Mouse (Mus musculus): Measurements from ENCODE around the gene Nudt17.
"Not testable (repeated sequence)": the region's sequence is repeated elsewhere in the genome, so short reads cannot be mapped to it uniquely, and the experiment has no call there.

The Nudt17 gene

DNA sequence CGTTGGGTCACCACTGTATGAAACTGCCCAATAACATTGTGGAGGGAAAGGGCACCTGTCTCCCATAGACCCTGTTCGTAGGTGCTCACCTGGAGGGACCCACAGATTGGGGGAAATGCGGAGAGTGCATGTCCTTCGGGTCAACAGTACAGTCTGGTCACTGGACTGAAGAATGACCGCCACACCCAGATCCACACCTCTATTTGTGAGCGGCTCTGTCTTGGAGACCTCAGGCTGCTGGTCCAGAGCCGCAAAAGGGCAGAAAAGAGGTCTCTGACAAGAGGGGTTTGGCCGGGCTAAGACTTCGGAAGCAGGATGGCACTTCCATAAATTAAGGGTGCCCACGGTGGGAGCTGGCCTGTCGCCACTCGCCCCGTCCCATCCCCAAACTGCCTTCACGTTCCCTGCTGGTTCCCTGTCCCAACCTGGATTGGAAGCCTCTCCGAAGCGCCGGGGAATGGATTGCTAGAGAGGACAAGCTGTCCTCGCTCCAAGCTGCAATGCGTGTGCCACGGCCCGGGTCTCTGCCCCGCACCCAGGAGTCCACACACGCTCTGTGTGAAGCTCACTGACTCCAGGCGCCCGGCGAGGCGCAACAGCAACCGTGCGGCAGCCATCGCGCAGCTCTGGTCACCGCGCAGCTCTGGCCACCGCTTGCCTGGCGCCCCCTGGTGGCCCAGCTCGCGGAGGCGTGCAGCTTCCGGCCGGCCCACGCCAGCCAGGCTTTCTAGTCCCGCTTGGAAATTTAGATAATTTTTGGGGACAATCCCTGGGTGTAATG, at the start of gene Nudt17:
TSS of gene Nudt17 (minus strand) at position 660 of the 781 bp plus-strand sequence.
- peak; percentile 82 for DNase-seq (ENCODE audit: extremely low spot score)

DNA sequence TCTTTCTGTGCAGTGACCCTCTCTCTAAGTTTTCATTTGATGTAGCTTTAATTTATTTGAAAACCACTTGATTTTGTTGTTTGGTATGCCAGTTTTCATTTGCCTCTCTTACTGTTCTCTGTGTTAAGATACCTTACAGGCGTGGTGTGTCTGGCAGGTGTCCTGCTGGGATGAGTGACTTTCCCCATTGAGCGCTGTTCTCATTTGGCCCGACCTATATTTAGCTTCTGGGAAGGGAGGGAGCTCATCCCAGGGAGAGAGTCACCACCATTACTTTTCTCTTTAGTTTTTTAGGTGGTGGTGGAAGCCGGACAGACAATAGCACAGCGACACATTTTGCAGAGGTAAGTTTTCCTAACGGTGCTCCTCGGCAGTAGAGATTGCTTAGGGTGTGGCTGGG, 49.3 kb upstream of the Nudt17 start:
- no peak for DNase-seq (ENCODE audit: extremely low spot score)

DNA sequence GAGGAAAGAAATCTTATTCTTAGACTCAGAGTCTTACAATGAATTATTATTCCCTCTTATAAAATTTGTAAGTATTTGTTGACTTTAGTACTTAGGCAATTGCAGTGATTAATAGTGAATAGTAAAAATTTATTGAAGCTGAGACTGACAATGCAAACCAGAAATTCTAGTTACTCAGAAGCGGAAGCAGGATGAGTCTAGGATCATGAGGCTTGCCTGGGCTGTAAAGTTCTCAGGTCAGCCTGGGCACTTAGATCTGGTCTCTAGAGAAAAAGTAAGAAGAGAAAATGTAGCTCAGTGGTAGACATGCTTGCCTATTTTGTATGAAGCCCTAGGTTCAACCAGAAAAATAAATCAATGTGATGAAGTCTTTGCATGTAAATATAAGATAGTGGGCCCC, 47.6 kb upstream of the Nudt17 start:
- no peak for DNase-seq (ENCODE audit: extremely low spot score)

DNA sequence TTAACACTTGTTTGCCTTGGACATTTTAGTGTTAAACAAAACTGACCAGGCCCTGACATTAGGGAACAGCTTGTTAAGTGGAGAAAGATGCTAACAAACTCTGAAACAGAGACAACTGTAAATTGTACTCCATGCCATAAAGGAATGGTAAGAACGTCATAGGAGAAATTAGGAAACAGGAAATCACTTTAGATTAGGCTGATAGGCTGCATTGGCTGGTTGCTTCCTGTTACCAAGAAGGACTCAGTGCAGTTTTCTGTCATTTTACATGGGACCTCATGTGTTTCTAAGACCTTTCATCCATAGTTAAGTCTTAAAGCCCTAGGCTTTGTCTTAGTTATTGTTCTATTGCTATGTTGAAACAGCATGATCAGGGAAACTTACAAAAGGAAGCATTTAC, 38.5 kb upstream of the Nudt17 start:
- DNase-seq (ENCODE audit: extremely low spot score) = no peak

DNA sequence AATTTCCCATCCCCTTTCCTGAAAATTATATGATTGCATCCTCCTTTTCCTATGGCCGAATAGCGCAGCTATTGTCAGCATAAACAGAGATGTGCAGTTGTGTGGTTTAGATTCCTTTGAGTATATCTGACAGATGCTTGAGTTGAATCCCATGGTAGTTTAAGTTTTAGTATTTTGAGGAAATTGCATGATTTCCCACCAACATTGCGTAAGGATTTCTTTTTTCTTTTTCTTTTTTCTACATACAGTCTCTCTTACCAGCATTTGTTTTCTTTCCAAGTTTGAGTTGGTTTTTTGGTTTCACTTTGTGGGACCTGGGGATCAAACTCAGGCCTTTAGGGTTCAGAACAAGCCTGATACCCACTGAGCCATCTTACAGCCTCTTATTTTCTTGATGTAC, 36.0 kb upstream of the Nudt17 start:
- DNase-seq (ENCODE audit: extremely low spot score) = no peak

DNA sequence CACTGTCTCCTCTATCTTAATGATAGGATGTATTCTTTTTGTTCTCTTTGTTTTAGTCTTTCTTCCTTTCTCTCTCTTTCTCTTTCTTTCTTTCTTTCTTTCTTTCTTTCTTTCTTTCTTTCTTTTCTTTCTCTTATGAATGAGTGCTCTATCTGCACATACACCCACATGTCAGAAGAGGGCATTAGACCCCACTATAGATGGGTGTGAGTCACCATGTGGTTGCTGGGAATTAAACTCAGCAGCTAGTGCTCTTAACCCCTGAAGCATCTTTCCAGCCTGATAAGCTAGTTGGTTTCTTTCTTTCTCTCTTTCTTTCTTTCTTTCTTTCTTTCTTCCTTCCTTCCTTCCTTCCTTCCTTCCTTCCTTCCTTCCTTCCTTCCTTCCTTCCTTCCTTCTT, 31.9 kb upstream of the Nudt17 start:
- DNase-seq (ENCODE audit: extremely low spot score) = not testable (repeated sequence)

DNA sequence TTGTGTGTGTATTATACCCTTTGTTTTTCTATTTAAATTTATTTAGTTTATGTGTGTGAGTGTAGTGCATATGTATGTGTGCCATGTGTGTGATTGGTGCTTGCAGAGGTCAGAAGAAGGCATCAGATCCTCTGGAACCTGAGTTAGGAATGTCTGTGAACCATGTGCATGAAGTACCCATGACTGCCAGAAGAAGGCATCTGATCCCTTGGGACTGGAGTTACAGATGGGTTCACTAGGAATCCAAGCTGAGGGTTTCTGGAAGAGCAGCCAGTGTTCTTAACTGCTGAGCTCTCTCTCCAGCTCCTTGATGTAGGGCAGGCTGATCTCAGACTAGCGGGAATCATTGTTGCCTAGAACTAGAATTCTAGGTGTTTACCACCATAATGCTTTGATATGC, 29.6 kb upstream of the Nudt17 start:
- no peak for DNase-seq (ENCODE audit: extremely low spot score)

DNA sequence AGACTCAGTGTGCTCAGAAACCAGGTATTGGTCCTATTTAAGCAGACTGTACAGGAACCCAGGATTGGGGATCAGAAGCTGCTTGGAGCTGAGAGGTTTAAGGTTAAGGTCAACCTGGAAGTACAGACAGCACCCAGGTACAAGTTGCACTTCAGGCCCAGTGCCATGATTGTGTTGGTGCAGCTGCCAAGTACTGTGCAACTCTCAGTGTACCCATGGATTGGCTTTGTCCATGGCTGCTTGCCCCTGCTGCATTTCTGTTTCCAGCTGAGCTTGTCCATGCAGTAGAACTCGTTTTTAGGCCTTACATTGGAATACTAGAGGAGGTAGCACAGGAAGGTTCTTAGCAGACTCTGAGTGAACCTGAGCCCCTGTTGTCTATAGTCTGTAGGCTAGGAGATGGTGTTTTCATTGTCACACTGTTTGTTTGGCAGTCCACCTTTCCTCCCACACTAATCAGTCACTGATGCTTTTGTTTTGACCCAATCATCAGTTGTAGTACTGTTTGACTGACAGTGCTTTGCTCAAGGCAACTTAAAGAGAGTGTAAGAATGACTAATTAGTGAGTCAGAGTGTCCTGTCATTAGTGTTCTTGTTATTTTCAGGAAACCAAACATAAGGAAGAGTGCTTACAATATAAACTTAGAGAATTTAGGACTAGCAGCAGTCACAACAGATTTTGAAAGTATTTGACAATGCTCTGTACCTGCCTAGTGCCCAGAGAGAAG, 28.8 kb upstream of the Nudt17 start:
- DNase-seq (ENCODE audit: extremely low spot score) = no peak

DNA sequence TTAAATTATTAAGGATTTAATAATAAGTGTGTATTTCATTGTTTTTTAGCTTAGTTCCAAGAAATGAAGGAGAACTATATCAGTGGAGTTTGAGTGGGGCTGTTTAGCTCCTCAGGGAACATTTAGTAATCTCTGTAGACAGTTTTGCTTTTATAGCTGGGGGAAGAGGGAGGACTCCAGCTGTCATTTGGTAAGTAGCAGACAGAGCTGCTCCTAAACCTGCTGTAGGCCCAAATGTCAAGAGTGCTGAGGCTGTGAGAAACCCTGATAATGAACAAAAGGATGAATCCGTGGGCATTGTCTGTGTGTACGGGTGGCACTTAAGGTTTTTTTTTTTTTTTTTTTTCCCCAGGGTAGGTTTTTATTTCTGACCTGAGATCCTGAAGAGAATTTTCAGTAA, 26.8 kb upstream of the Nudt17 start:
- DNase-seq (ENCODE audit: extremely low spot score) = no peak

DNA sequence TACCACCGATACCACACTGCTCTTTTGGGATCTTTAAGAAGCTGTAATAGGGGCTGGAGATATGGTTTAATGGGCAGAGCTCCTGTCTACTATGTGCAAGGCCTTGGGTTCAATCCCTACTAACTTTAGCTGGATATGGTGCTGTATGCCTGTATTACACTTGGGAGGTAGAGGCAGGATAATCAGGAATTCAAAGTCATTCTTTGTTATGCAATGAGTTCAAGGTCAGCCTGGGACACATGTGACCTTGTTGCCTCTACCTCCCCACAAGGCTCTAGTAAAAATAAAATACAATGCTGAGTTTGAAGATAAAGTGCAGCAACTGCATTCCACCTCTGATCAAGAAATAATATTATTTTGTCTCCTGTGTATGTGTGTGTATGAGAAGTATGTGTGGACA, 25.6 kb upstream of the Nudt17 start:
- DNase-seq (ENCODE audit: extremely low spot score) = no peak

DNA sequence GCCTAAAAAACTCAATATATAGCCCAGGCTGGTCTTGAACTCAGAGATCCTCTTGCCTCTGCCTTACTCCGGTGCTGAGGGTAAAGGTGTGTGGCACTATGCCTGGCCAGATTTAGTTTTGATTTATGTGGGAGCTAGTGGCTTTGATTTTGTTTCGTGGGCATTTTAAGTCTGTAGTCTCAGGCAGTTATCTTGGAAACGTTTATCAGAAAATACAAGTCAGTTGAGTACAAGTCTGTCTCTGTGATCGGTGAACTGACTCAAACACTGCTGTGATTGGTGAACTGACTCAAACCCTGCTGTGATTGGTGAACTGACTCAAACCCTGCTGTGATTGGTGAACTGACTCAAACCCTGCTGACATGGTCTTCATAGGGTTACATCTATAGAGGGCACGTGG, 22.4 kb upstream of the Nudt17 start:
- no peak for DNase-seq (ENCODE audit: extremely low spot score)

DNA sequence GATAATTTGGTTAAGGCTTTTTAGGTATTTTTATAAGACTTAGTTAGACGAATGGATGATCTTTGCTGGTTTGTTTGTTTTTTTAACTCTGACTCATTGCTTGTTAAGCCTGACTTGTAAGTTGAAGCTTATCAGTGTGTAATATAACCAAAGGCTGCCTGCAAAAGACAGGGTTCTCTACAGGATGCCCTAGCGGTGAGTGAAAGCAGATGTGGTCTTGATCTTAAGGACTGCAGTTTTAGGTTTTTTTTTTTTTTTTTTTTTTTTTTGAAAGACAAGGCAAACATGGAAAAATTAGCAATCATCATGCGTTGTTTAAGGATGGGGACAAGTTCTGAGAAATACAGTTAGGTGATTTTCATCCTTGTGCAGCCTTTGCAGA, 21.0 kb upstream of the Nudt17 start:
- DNase-seq (ENCODE audit: extremely low spot score) = no peak

DNA sequence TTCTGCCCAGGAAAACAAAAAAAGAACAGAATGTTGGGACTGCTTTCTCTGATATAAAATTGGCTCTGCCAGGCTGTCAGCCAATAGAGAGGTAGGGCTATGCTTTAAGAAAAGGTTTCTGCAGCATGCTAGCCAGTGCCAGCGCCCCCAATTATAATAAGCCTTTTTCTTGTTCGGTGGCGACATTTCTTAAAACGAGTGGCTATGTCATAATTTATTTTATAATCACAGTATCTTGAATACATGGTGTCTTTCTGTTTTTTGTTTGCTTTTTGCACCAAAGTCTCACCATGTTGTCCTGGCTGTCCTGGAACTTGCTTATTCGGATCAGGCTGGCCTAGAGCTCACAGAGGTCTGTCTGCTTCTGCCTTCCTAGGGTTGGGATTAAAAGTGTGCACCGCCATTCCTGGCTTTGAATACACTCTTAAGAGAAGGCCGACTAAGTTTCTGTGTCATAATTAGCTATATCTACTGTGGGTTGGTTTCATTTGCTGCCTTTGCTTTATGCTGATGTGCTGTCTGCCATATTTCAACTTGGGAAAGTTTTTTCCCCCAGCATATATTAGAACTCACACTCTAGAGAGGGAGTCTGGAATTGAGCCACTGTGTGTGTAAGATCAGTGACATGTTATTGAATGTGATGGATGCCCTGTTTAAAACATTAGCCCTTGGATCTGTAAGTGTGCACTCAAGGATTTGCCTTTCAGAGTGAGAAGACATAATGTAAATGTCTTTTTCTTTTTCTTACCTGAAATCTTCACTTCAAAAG, 20.5 kb upstream of the Nudt17 start:
- no peak for DNase-seq (ENCODE audit: extremely low spot score)

DNA sequence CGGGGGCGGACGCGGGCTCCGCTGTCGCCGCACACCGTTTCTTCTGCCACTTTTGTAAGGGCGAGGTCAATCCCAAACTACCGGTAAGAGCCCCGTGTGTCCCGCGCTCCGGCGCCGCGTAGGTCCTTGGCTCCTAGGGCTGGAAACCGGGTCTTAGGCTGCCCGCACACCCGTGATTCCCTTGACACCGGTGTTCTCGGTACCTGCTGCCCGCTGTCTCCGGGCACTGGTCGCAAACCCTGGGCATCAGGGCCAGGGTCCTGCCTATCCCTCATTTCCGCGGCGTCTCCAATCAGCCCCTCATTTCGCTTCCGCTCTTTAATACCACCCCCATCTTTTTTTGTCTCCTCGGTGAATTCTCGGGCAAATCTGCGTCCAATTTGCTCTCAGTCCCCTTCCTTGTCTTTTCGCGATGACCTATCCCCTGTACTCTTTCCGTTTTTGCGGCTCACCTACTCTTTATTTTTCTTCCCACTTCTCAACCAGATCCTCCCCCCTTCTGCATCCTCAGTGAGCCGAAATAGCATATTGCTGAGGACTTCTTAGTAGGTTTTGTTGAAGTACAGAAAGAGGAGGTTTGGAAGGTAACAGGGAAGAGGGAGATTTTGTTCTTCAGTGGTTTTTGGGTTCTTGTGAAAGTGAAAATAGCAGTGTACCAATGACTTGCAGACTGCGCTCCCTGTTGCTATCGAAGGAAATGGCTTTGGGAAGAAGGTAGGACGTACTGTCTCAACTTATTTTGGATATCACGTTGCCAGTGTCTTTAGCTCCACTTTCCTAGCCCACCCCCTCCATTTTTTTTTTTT, 19.7 kb upstream of the Nudt17 start:
- DNase-seq (ENCODE audit: extremely low spot score) = no peak

DNA sequence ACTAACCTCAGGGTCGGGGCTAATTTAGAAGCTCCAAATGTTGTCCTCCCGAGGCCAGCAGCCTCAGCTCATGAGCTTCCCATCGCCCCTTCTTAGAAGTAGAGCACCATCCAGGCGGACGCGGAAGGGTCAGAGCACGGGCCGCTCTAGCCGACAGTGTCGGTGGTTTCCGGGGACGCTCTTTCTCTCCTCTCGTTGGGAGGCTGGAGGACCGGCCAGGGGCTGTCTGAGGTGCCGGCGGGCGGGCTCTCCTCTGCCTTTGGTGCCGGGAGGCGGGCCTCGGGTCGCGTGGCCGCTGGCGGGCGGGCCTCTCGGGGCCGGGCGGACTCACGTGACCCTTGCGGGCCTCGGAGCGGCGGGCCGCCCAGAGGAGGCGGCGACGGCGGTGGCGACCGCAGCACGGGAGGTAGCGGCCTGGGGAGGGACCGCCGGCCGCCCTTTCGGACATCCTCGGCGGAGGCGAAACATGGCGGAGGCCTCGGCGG, 19.0 kb upstream of the Nudt17 start, which contains the start of the genes Polr3c and Rnf115:
TSS of gene Polr3c (minus strand) at position 286 of the 485 bp plus-strand sequence.
TSS of gene Rnf115 (plus strand) at position 322 of the 485 bp plus-strand sequence.
- DNase-seq (ENCODE audit: extremely low spot score) = peak; percentile 97

DNA sequence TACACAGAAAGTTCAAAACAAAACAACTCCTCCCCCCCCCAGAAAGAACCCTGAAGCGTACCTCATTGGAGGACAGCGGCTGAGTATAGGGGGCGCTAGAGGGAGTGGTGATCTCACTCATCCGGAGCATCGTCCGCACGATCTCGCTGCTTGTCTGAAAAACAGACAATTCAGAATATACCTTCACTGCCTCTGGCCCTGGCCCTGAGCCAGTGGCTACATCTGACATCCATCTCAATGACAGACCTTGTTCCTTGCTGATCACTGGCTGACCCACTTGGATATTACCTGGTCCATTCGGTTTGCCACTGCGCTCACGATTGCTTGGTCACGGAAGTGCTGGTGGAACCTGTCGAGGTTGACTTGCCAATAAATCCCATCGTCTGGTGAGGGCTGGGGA, 10.8 kb upstream of the Nudt17 start:
- DNase-seq (ENCODE audit: extremely low spot score) = no peak

DNA sequence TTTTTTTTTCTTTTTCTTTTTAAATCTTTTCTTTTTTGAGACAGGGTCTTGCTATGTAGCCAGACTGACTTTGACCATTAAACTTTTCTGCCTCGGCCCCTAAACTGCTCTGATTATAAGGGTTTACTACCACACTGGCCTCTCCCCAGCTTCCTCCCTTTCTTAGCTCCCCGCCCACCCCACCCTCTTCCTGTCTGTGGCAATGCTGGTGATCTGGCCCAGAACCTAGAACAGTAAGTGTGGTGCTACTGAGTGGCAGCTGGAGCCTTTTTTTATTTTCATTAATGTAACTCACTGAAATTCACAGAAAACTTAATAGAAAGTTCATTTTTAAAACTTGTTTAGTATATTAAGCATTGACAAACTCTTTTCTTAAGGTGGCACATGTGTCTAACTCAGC, 7.5 kb upstream of the Nudt17 start:
- DNase-seq (ENCODE audit: extremely low spot score) = no peak

DNA sequence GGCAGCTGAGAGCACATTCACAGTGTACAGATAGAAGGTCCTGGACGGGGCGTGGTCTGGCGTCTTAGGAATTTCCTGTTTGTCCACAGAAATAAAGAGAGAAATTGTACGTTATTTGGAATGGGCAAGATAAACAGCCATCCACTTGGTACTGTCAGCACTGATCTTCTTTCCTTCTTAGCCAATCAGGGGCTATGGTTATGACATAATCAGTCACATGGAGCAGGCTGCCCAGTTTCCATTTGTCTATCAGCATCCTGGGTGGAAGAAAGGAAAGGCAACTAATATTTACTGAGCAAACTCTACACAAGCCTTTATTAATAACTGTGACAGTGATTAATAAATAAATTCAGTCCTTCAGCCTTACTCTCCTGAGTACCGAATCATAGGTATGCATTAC, 5.9 kb upstream of the Nudt17 start:
- DNase-seq (ENCODE audit: extremely low spot score) = no peak

DNA sequence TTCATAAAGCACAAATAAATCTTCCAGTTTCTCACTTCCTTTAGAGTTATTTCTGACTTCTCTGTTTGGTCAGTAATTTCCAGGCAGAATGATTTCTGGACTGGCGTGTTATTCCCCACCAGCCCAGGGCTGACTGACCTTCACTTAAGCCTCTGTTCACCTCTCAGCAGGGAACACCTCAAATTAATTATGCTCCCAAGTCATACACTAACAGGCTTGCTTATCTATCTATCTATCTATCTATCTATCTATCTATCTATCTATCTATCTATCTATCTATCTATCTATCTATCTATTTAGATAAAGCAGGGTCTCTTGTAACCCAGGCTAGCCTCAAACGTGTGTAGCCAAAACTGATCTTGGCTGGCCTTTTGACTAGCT, 312 bp upstream of the Nudt17 start:
- no peak for DNase-seq (ENCODE audit: extremely low spot score)

DNA sequence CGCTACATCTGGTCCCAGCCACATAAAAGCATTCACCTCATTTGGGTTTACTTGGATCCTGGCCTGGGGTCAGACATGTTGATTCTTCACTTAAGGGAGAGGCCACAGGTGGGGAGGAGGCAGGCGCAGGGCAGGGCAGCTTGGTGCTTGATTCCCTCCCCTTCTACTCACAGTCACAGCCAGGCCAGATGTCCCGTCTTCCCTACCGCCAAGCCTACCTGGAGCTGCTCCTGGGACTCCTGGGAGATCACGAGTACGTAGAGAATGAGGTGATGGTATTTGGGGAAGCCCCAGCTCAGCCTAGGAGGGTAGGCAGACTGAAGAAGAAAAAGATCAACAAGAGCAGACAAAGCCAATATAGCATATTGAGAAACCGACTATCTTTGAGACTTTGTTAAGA, 1.4 kb downstream of the Nudt17 start:
- DNase-seq (ENCODE audit: extremely low spot score) = no peak

DNA sequence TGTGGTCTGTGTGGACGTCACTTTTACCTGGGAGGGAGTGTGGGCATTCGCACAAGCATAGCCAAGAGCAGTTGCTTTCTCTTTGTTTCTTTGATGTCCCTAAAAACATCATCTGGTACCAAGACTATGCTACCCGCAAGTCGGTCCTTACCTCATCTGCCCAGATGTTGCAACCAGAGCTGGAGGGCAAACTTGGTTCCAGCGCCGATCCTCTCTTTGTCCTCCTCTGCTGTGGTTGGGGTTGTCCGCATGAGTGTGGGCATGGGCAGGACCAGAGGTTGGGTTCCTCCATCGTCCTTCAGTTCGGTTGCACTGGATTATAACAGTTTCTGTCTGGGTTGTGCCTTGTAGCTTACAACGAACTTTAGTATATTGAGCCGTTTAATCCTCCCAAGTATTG, 2.1 kb downstream of the Nudt17 start:
- DNase-seq (ENCODE audit: extremely low spot score) = no peak

DNA sequence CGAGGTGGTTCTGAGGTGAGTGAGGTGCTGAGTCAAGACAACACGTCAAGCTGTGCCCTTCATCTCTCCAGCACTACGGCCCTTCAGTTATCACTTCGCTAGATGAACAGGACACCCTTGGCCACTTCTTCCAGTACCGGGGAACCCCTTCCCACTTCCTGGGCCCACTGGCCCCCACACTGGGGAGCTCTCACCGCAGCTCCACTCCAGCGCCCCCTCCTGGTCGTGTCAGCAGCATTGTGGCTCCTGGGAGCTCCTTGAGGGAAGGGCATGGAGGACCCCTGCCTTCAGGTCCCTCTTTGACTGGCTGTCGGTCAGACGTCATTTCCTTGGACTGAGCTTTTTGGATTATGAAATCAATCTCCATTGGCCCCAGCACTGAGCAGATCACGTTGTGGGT, 3.6 kb downstream of the Nudt17 start:
- no peak for DNase-seq (ENCODE audit: extremely low spot score)

Data from embryo, embryonic 9.5 days (tissue).